Mouse (Mus musculus) E14TG2a.4 (cell line): ENCODE data around the gene Bid.

Source experiments
- CTCF ChIP-seq: conservative IDR thresholded peaks from 2 replicates; pipeline ENCODE4 v1.5.1; 2014; ENCODE audit warnings: low read length
- NANOG ChIP-seq: IDR thresholded peaks from 2 replicates; pipeline ENCODE4 v1.6.1; 2014; ENCODE audit warnings: borderline replicate concordance, low read length, mixed read lengths

DNA sequence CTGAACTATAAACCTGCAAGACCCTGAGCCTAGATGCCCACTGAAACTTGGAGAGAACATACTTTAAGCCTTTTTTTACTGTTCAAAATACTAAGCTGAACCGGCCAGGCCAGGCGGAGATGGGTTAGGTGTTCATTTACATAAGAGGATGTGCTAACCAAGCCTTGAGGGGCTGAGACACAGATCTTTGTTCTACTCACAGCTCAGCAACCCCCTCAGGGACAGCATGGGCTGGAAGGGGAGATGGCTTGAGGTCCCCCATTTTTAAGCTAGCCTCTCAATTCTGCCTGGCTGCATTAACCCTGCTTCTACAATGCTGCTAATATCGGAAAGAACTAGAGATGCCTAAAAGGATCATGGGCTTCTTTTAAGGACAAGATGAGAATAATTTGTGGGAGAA lies 23.1 kb upstream of the Bid start:
- TF ChIP-seq CTCF (no peak), NANOG (no peak)
